ENCODE assay signal across 9 mouse cellular contexts in genomic region chr14:78307286-78308237, GRCm38 (mm10). TPM values are rescaled to one million over a fixed set of nuclear protein-coding genes. Genes with fewer than 3 reads are reported as not detected.
DNase-seq lines count a peak whose midpoint lies in the region.
"Had no signal": no experiment of that assay in that cellular context is flagged by ENCODE, and none has a peak within 500 bp of the region (broad histone marks: within the 10 kb centered on the region; RNA-seq: fewer than 3 reads in every experiment).

TSS of gene Tnfsf11 (minus strand) at chr14:78308043.

- DNase-seq in adrenal gland, adult 2 months = peak; percentile 2
- DNase-seq in adrenal gland, postnatal 36 days = no peak
- peak; percentile 26 for DNase-seq in ovary, postnatal 36 days (ENCODE audit: low spot score)
- no peak for DNase-seq in ovary, postnatal 10 days (ENCODE audit: low spot score)
- peak; percentile 7 for DNase-seq in heart, postnatal 4 days
- DNase-seq in thymus, postnatal 25 days = peak; percentile 54
- DNase-seq in frontal cortex, postnatal 36 days (ENCODE audit: low spot score in 2 of 2) = no peak

- no peaks in the 10 kb centered on the region for H3K36me3 ChIP-seq in megakaryocyte, embryonic 14.5 days (replicated peaks; ENCODE audit: low read length)

- H3K4me3 ChIP-seq in megakaryocyte, embryonic 14.5 days (replicated peaks) = peak within 1 kb of the TSS; percentile 85

- peaks cover 13% of the 10 kb centered on the region for H3K4me1 ChIP-seq in megakaryocyte, embryonic 14.5 days

- no peaks in the 10 kb centered on the region for H3K9me3 ChIP-seq in megakaryocyte, embryonic 14.5 days

- H3K27me3 ChIP-seq in megakaryocyte, embryonic 14.5 days (replicated peaks) = peaks cover 45% of the 10 kb centered on the region

RNA-seq across cellular contexts. Expression of gene Tnfsf11, which starts in this region (rescaled TPM):
- not detected for total RNA-seq in adrenal gland, adult 2 months (2021)
- polyA plus RNA-seq in adrenal gland, adult 2 months (2012; rRNA removed) = 0.07 TPM in 1 of 2 replicates, not detected in the other
- under 1 TPM; 0.13 TPM for total RNA-seq in adrenal gland, postnatal 36 days (2021)
- total RNA-seq in heart, postnatal 4 days (2021) = not detected
- not detected in 2 replicates for polyA plus RNA-seq in megakaryocyte, embryonic 14.5 days (2012; ENCODE audit: insufficient read depth, low replicate concordance)
- total RNA-seq: gastrocnemius, postnatal 4 days had no signal

Comparison
In these comparisons a context has a peak if more than half of its experiments do, and no peak if none do; other contexts are left out.
1. DNase-seq: peak in ovary, postnatal 36 days (single experiment) and thymus, postnatal 25 days (single experiment); none in adrenal gland, postnatal 36 days (0 of 2), ovary, postnatal 10 days (single experiment) and frontal cortex, postnatal 36 days (0 of 2).
2. Peak in DNase-seq in adrenal gland, adult 2 months; RNA of the gene not detected or under 1 TPM.
3. Peak in DNase-seq in heart, postnatal 4 days; RNA of the gene not detected or under 1 TPM.